Mouse (Mus musculus) hindbrain, embryonic 10.5 days (tissue): ENCODE measurements around the gene Cdcp1. TPM values are rescaled to one million over a fixed set of nuclear protein-coding genes. Genes with fewer than 3 reads are reported as not detected.

ENCODE experiments used
- DNase-seq: peaks from one replicate; pipeline ENCODE4 v3.0.0-alpha.2; 2017; ENCODE audit warnings: low spot score
- H3K27ac ChIP-seq: fragments of 300-500 bp; sonication (generic); 2 replicates; pipeline ENCODE4 v1.5.1; 2016; ENCODE audit warnings: mild to moderate bottlenecking, moderate library complexity
- H3K27me3 ChIP-seq: fragments of 300-500 bp; sonication (generic); 2 replicates; pipeline ENCODE4 v1.6.1; 2016; ENCODE audit warnings: mild to moderate bottlenecking; ENCODE audit not compliant: poor library complexity, insufficient read depth, severe bottlenecking
- H3K36me3 ChIP-seq: fragments of 300-500 bp; sonication (generic); 2 replicates; pipeline ENCODE4 v1.6.1; 2016; ENCODE audit warnings: mild to moderate bottlenecking, moderate library complexity
- H3K4me1 ChIP-seq: fragments of 300-500 bp; sonication (generic); replicated peaks from 2 replicates; pipeline ENCODE4 v1.6.1; 2016; ENCODE audit warnings: mild to moderate bottlenecking
- H3K4me3 ChIP-seq: fragments of 300-500 bp; sonication (generic); 2 replicates; pipeline ENCODE4 v1.5.1; 2016; ENCODE audit warnings: mild to moderate bottlenecking, moderate library complexity
- H3K9me3 ChIP-seq: fragments of 300-500 bp; sonication (generic); 2 replicates; pipeline ENCODE4 v1.6.1; 2016; ENCODE audit warnings: mild to moderate bottlenecking, moderate library complexity
- WGBS: fragments of 180-500 bp; shearing (Covaris S2); methylation state at CpG from one replicate; pipeline ENCODE4 v1.1.7; 2016; 5-methylcytosine and 5-hydroxymethylcytosine counted together
- polyA plus RNA-seq: library from polyadenylated mRNA; unstranded; fragments of >200 nt; fragmentation: Nextera tagmentation; extraction: Ambion mirVana; gene quantifications from 2 replicates; pipeline ENCODE4 v1.2.1, GENCODE M21; 2016

Gene Cdcp1
- polyA plus RNA-seq, 1 experiment from 2014 or later: 1.9 TPM

GRCm38 (mm10) chr9:123127663-123128062 lies 88.2 kb downstream of the Cdcp1 start:
- peaks cover 94% of the 10 kb centered on the region for H3K36me3 ChIP-seq
- no peaks in the 10 kb centered on the region for H3K4me1 ChIP-seq
- 96% methylated on average over 6 of the region's 6 CpGs for WGBS
- no peaks in the 10 kb centered on the region for H3K27me3 ChIP-seq
- H3K4me3 ChIP-seq: no peak overlapping the region
- no peak overlapping the region for H3K27ac ChIP-seq
- DNase-seq: no peak
- no peaks in the 10 kb centered on the region for H3K9me3 ChIP-seq

GRCm38 (mm10) chr9:123124413-123124981 lies 91.3 kb downstream of the Cdcp1 start:
- H3K4me1 ChIP-seq: no peaks in the 10 kb centered on the region
- WGBS: 92% methylated on average over 2 of the region's 2 CpGs
- H3K4me3 ChIP-seq: no peak overlapping the region
- H3K9me3 ChIP-seq: no peaks in the 10 kb centered on the region
- no peak overlapping the region for H3K27ac ChIP-seq
- peaks cover 93% of the 10 kb centered on the region for H3K36me3 ChIP-seq
- H3K27me3 ChIP-seq: no peaks in the 10 kb centered on the region
- no peak for DNase-seq

GRCm38 (mm10) chr9:123123571-123124412 lies 92.0 kb downstream of the Cdcp1 start:
- 95% methylated on average over 6 of the region's 6 CpGs for WGBS
- Histone ChIP-seq H3K4me3 (no peak overlapping the region), H3K9me3 (no peaks in the 10 kb centered on the region), H3K27ac (no peak overlapping the region), H3K27me3 (no peaks in the 10 kb centered on the region), H3K4me1 (no peaks in the 10 kb centered on the region), H3K36me3 (peaks cover 93% of the 10 kb centered on the region)
- DNase-seq: no peak

DNA sequence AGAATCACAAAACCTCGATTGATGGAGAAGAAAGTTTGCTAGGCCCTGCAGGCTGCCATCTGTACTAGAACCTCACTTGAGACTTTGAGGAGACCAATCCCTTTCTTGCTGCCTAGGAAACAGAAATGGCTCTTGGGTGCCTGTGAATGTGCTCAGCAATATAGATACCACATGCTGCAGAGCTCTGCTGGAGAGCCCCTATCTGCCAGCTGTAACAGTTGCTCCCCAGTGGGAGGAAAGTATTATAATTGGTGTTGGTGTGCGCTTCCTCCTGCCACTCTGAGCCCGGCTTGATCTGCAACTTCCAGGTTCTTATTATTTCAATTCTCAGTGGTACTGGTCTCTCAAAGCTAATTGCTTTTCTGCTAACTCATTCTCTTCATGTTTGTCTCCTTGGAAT lies 92.8 kb downstream of the Cdcp1 start:
- H3K27ac ChIP-seq: no peak overlapping the region
- WGBS: 90% methylated on average over 3 of the region's 3 CpGs
- no peak overlapping the region for H3K4me3 ChIP-seq
- H3K9me3 ChIP-seq: no peaks in the 10 kb centered on the region
- DNase-seq: no peak
- H3K36me3 ChIP-seq: peaks cover 93% of the 10 kb centered on the region
- no peaks in the 10 kb centered on the region for H3K4me1 ChIP-seq
- H3K27me3 ChIP-seq: no peaks in the 10 kb centered on the region

Other genes starting within 250 kb of the Cdcp1 start
- gene Tmem42, start 194.7 kb downstream of the Cdcp1 start, polyA plus RNA-seq: 17.6 and 17.9 TPM in 2 replicates
- 0.42 and 0.48 TPM in 2 replicates for gene Tgm4, start 181.3 kb downstream of the Cdcp1 start, polyA plus RNA-seq
- gene Zdhhc3, start 102.8 kb downstream of the Cdcp1 start, polyA plus RNA-seq: 76.8 and 83.4 TPM in 2 replicates
- gene Exosc7, start 102.8 kb downstream of the Cdcp1 start, polyA plus RNA-seq: 122 and 146 TPM in 2 replicates
- gene Clec3b, start 65.1 kb downstream of the Cdcp1 start, polyA plus RNA-seq: 0.16 TPM in 1 of 2 replicates, not detected in the other
- 4.4 and 6.3 TPM in 2 replicates for gene Tmem158, start 44.7 kb upstream of the Cdcp1 start, polyA plus RNA-seq
- gene Lars2, start 150.9 kb upstream of the Cdcp1 start, polyA plus RNA-seq: 736 TPM in 2 replicates